Mouse (Mus musculus) small intestine, adult 2 months (tissue): ENCODE measurements around the gene A130010J15Rik. TPM values are rescaled to one million over a fixed set of nuclear protein-coding genes. Genes with fewer than 3 reads are reported as not detected.

Experiments
- H3K27ac ChIP-seq: fragments of 200-500 bp; 2 replicates; pipeline ENCODE4 v1.5.1; 2012; ENCODE audit warnings: low read depth, low read length, control low read depth, inconsistent platforms; ENCODE audit not compliant: insufficient read depth
- H3K27me3 ChIP-seq: fragments of 200-500 bp; 2 replicates; pipeline ENCODE4 v1.6.1; 2012; ENCODE audit warnings: mild to moderate bottlenecking, moderate library complexity, low read length, inconsistent platforms; ENCODE audit not compliant: control insufficient read depth, insufficient read depth
- H3K36me3 ChIP-seq: fragments of 200-500 bp; 2 replicates; pipeline ENCODE4 v1.6.1; 2012; ENCODE audit warnings: mild to moderate bottlenecking, low read length, control low read depth, inconsistent platforms; ENCODE audit not compliant: control insufficient read depth, insufficient read depth
- H3K4me1 ChIP-seq: fragments of 200-500 bp; 2 replicates; pipeline ENCODE4 v1.6.1; 2012; ENCODE audit warnings: low read length, inconsistent platforms, mixed read lengths; ENCODE audit not compliant: control insufficient read depth, insufficient read depth, insufficient read length
- H3K4me3 ChIP-seq: fragments of 200-500 bp; 2 replicates; pipeline ENCODE4 v1.5.1; 2012; ENCODE audit warnings: low read depth, mild to moderate bottlenecking, control low read depth, inconsistent platforms, low read length, moderate library complexity
- CTCF ChIP-seq: fragments of 200-500 bp; IDR thresholded peaks from 2 replicates; pipeline ENCODE4 v1.5.1; 2012; ENCODE audit warnings: low read depth, mild to moderate bottlenecking, control low read depth, inconsistent platforms, low read length, moderate library complexity, mixed read lengths; ENCODE audit not compliant: insufficient replicate concordance, insufficient read length; ENCODE audit errors: extremely low read depth
- POLR2A ChIP-seq: fragments of 200-500 bp; IDR thresholded peaks from 2 replicates; pipeline ENCODE4 v1.6.1; 2012; ENCODE audit warnings: low read depth, mild to moderate bottlenecking, control low read depth, inconsistent platforms, low read length, moderate library complexity
- WGBS: fragments of 180-500 bp; shearing (Covaris S2); methylation state at CpG from one replicate; pipeline ENCODE4 v1.1.7; 2018; 5-methylcytosine and 5-hydroxymethylcytosine counted together
- polyA plus RNA-seq: library from polyadenylated mRNA; depleted of rRNA; stranded (reverse); fragments of >200 nt; gene quantifications from 2 replicates; pipeline ENCODE4 v1.2.3, GENCODE M21; 2012; rRNA removed

A130010J15Rik gene
- polyA plus RNA-seq = 1.6 and 2.0 TPM in 2 replicates

- no peak within 1 kb of the TSS for H3K27ac ChIP-seq
- peaks cover 52% of the 10 kb centered on the region for H3K36me3 ChIP-seq
- no peaks in the 10 kb centered on the region for H3K27me3 ChIP-seq
- TF ChIP-seq POLR2A (no peak), CTCF (no peak)
- peaks cover 18% of the 10 kb centered on the region for H3K4me1 ChIP-seq
- 81% methylated on average over 3 of the region's 3 CpGs for WGBS
- no peak within 1 kb of the TSS for H3K4me3 ChIP-seq
Measured at GRCm38 (mm10) chr1:193167746-193168145, at the start of gene A130010J15Rik. TSS of gene A130010J15Rik (plus strand) at chr1:193168046.

GRCm38 (mm10) chr1:193122793-193123192 is 45.1 kb upstream of the A130010J15Rik start:
- TF ChIP-seq POLR2A (no peak), CTCF (no peak)
- WGBS = 88% methylated on average over 7 of the region's 7 CpGs
- H3K27me3 ChIP-seq = no peaks in the 10 kb centered on the region
- H3K36me3 ChIP-seq = peaks cover 57% of the 10 kb centered on the region
- no peak overlapping the region for H3K4me3 ChIP-seq
- no peak overlapping the region for H3K27ac ChIP-seq
- H3K4me1 ChIP-seq = no peaks in the 10 kb centered on the region

- no peak overlapping the region for H3K4me3 ChIP-seq
- TF ChIP-seq POLR2A (no peak), CTCF (no peak)
- H3K4me1 ChIP-seq = no peaks in the 10 kb centered on the region
- H3K36me3 ChIP-seq = peaks cover 54% of the 10 kb centered on the region
- WGBS = 96% methylated on average over 6 of the region's 6 CpGs
- no peak overlapping the region for H3K27ac ChIP-seq
- no peaks in the 10 kb centered on the region for H3K27me3 ChIP-seq
Measured at GRCm38 (mm10) chr1:193123290-193123689, 44.6 kb upstream of the A130010J15Rik start.

GRCm38 (mm10) chr1:193125835-193126234 is 42.0 kb upstream of the A130010J15Rik start:
- no peaks in the 10 kb centered on the region for H3K27me3 ChIP-seq
- H3K4me1 ChIP-seq = peaks cover 2% of the 10 kb centered on the region; the same call in 1 of the 2 replicates
- H3K27ac ChIP-seq = no peak overlapping the region
- peaks cover 31% of the 10 kb centered on the region for H3K36me3 ChIP-seq
- WGBS = 71% methylated on average over 4 of the region's 4 CpGs
- no peak overlapping the region for H3K4me3 ChIP-seq
- TF ChIP-seq CTCF (no peak), POLR2A (no peak)

- TF ChIP-seq CTCF (no peak), POLR2A (no peak)
- 88% methylated on average over 6 of the region's 6 CpGs for WGBS
- H3K4me3 ChIP-seq = no peak overlapping the region
- no peaks in the 10 kb centered on the region for H3K27me3 ChIP-seq
- peaks cover 9% of the 10 kb centered on the region for H3K36me3 ChIP-seq
- no peak overlapping the region for H3K27ac ChIP-seq
- H3K4me1 ChIP-seq = peaks cover 2% of the 10 kb centered on the region; the same call in 1 of the 2 replicates
Measured at GRCm38 (mm10) chr1:193128055-193128454, 39.8 kb upstream of the A130010J15Rik start.

- Histone ChIP-seq H3K27me3 (no peaks in the 10 kb centered on the region), H3K36me3 (peaks cover 3% of the 10 kb centered on the region; the same call in 1 of the 2 replicates), H3K4me3 (peak overlapping the region; percentile 94), H3K4me1 (peaks cover 2% of the 10 kb centered on the region; the same call in 1 of the 2 replicates), H3K27ac (peak overlapping the region; percentile 29; the same call in 1 of the 2 replicates)
- 12% methylated on average over 5 of the region's 5 CpGs for WGBS
- no peak for TF ChIP-seq POLR2A
- no peak for TF ChIP-seq CTCF
Measured at GRCm38 (mm10) chr1:193129321-193129720, 38.5 kb upstream of the A130010J15Rik start.

- Histone ChIP-seq H3K4me3 (peak within 1 kb of the TSS; percentile 94), H3K27ac (peak within 1 kb of the TSS; percentile 29), H3K27me3 (no peaks in the 10 kb centered on the region), H3K36me3 (peaks cover 3% of the 10 kb centered on the region; the same call in 1 of the 2 replicates), H3K4me1 (peaks cover 2% of the 10 kb centered on the region; the same call in 1 of the 2 replicates)
- TF ChIP-seq POLR2A (peak; percentile 54), CTCF (peak; percentile 94)
- under 1% methylated on average over 61 of the region's 61 CpGs for WGBS
Measured at GRCm38 (mm10) chr1:193129786-193130455, 37.9 kb upstream of the A130010J15Rik start, which contains the start of gene Diexf. TSS of gene Diexf (minus strand) at chr1:193130272.
